Mouse (Mus musculus) right cerebral cortex, postnatal 10 days (tissue): Measurements from ENCODE around the gene Tril.

Experiments
- DNase-seq, 2 experiments: peaks; one replicate each; pipeline ENCODE4 v3.0.0; 2021; ENCODE audit warnings: low spot score in 2 of 2

Tril gene

DNA sequence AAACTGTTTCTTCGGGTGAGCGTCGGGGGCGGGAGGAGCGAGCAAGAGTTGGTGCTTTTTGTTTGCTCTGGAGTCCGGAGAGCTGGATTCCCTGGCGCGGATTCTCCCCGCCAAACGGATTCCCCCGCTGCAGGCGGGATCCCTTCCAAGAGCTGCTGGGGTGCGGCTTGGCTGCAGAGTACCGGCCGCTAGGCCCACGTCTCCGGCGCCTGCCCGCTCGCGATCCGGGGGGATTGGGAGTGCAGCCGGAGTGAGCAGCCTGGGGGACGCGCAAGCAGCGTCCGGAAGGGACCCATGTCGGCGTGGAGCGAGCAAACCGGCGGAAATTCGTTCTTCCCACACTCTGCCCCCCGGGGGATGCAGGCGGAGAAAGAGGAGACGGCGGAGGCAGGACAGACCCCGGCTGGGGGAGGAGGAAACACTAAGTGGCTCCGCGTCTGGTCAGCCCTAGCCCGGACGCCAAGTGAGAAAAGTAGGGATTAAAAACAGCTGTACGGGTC, at the start of gene Tril:
TSS of gene Tril (minus strand) at position 345 of the 500 bp plus-strand sequence.
- peak; percentile 81 to 84 for DNase-seq

- DNase-seq, result no peak
These were observed 42.4 kb upstream of the Tril start for GRCm38 (mm10) chr6:53863011-53863410.

DNA sequence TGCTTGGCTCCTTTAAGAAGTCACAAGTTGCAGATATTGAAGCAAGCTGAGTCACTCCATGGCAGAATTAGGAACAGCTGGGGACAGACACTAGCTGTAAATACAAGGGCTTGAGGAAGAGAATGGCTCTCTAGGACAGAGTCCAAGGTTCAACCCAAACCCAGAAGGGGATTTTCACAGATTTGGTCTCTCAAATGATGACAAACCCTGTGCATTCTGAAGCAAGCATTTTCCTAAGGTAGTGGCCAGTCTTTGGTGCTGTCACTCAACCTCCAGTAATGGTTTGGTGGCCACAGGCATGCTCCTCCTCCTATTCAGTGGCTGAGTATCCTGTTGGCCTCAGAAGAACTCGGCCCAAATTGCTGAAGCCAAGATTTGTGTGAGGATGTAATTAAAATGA, 38.5 kb upstream of the Tril start:
- no peak for DNase-seq

DNA sequence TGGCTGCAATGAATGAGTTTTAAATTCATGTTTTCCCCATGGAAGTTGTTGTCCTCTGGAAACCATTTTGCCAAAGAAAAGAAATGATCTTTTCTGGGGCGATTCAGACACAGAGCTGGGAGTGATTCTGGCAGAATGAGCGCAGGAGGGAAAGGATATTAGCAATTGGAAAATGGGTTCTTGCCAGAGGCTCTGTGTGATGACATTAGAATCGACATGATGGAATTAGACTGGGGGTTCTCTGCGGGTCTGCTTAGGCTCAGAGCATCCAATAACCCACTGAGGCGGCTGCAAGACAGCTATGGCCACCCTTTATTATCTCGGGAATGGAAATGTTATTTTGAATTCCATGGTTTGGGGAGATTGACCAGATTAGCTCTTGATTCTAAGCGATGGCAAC, 37.2 kb upstream of the Tril start:
- no peak for DNase-seq

- DNase-seq, result peak in 1 of 2 experiments; percentile 44
These were observed 36.1 kb upstream of the Tril start for GRCm38 (mm10) chr6:53856775-53857174.

- DNase-seq, result peak; percentile 48 to 72
These were observed 34.6 kb upstream of the Tril start for GRCm38 (mm10) chr6:53854971-53855856.

- no peak for DNase-seq
These were observed 33.6 kb upstream of the Tril start for GRCm38 (mm10) chr6:53854226-53854625.

- DNase-seq, result no peak
These were observed 32.9 kb upstream of the Tril start for GRCm38 (mm10) chr6:53853546-53853945.

GRCm38 (mm10) chr6:53844626-53845025, 24.0 kb upstream of the Tril start:
- DNase-seq, result no peak

DNA sequence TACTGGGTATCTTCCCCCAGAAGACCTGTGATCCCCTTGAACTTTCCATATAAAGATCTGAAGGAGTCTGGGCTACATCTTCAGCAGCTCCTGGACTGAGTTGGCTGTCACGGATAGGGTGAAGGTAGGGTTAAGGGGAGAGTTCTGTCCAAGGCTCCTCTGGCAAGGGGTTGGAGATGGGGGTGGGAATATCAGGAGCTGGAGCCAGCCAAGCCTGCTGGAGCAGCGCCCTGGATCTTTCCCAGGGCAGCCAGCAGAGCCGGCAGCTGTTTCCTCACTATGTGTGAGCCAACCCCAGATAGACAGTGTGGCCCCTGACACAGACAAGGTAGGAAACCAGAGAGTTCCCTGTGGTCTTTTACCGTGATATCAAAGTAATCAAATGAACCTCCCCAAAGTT, 4.6 kb upstream of the Tril start:
- peak; percentile 60 to 67 for DNase-seq

DNA sequence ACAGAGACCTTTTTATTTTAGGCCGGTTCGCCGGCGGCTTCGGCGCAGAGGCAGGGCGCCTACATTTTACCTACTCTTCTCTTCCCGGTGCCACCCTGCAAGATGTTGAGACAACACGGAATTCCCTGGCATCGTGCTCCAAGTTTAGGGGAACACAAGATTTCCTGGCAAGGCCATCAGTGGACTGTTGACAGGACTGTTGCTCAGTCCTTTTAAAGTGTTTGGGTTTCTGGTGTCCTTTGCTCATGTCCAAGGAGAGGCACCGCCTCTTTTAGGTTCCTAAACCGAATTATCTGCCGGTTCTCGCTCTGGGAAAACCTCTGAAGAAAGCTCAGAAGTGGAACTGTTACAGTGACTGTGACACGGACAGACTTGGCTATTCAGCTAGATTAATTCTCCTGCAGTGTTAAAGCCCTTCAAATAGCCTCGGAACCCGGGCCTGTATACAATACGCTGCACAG, 441 bp upstream of the Tril start:
- DNase-seq, result peak in 1 of 2 experiments; percentile 45

GRCm38 (mm10) chr6:53819761-53820485, 707 bp downstream of the Tril start:
- peak in 1 of 2 experiments; percentile 39 for DNase-seq

GRCm38 (mm10) chr6:53818732-53819661, 1.6 kb downstream of the Tril start:
- DNase-seq, result peak; percentile 60 to 71

DNA sequence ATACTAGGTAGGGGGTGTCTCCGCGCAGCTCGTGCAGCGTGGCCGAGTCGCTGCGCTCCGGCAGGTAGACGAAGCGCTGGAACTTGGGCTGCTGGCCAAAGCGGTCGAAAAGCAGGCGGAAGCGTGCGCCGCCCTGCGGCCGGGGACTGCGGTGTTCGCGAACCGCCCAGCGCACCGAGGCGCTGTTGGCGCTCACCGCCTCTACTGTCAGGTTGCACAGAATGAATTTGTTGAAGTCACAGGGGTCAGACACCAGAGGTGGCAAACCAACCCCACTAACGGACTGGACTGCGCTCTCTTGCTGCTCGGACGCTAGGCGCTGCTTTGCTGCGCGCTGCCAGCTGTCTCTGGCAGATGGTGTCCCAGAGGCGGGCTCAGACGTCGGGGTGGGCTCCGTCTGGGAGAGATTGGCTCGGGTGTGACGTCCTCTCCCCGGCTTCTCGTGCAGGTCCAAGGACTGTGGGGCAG, 2.3 kb downstream of the Tril start:
- peak; percentile 71 to 81 for DNase-seq

DNA sequence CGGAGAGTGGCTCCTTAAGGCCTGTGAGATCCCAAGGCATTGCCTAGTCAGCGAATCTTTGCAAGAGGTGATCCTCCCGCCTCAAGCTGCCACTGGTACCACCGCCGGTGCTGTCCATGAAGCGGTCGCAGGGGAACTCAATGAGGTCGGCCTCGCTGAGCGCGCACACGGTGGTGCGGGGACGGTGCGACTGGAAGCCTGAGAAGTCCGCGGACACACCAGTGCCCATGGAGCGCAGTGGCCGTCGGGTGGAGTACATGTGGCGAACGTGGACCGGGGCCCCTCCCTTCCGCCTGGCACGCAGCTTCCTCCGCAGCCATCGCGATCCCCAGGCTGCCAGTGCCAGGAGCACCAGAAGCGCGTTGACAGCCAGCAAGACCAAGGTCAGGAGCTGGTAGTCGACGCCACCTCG, 2.9 kb downstream of the Tril start:
- peak in 1 of 2 experiments; percentile 38 for DNase-seq

DNA sequence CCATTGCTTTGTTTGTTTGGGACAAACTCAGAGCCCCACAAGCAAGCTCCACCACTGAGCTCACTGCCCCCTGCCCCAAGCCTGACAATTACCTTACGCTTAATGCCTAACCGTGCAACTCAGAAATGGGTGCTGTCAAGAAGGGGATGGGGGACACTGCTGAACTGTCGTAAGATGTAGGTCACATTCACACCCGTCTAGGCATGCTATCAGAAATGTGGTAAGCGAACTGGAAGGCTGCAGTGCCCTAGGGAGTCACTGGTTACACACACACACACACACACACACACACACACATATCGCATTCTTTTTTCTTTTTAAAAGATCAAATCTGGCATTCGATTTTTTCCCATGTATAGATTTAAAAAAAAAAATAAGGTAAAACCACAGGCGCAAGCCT, 4.0 kb downstream of the Tril start:
- DNase-seq, result no peak

GRCm38 (mm10) chr6:53815691-53816090, 4.9 kb downstream of the Tril start:
- no peak for DNase-seq

GRCm38 (mm10) chr6:53814214-53814613, 6.4 kb downstream of the Tril start:
- no peak for DNase-seq

DNA sequence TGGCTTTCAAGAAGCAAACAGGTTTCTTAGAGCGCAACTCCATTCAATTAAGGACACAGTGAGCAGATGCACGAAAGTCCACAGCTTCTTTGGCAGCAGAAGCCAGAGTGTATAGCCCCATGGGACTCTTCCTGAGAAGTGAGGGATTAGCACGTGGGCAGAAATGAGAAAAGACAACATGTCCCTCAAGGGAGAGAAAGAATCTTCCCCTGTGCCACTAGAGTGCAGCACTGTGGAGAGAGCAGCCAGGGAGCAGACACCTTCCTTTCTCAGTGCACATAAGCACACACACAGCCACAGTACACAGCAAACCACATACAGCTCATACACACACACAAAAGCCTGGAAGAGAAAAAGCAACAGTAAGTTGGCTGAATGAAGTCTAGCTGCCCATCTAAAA, 8.4 kb downstream of the Tril start:
- DNase-seq, result no peak

DNA sequence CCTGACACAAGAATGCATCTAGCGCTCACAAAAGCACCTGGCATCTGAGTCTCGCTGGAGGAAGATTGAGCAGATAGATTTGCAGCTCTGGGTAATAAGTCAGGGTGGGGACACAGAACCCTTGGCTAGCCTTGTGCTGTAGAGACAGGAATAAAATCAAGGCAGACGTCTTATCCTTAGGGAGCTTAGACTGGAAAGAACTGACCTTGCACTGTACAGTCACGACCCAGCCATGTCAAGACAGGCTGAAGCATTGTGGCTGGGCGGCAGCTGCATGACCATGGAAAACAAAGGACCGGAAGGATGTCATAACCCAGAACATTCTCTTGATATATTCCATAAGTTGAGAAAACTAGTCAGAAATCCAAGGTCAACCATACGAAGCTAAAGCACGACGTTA, 11.8 kb downstream of the Tril start:
- no peak for DNase-seq

- DNase-seq, result no peak
These were observed 13.4 kb downstream of the Tril start for GRCm38 (mm10) chr6:53807185-53807584.
